Mouse (Mus musculus) heart, embryonic 14.5 days (tissue): ENCODE measurements around the gene Lamtor3. TPM values are rescaled to one million over a fixed set of nuclear protein-coding genes. Genes with fewer than 3 reads are reported as not detected.

ENCODE experiments used
- ATAC-seq: fragments of 200-750 bp; cut with Nextera tagmentation; 2 replicates; pipeline ENCODE4 v1.8.0; 2017; ENCODE audit warnings: low read depth, moderate TSS enrichment; ENCODE audit not compliant: insufficient number of reproducible peaks, insufficient read depth, low FRiP score
- H3K27ac ChIP-seq, 2 experiments: fragments of 200-500 bp in 1 of 2; fragments of 300-500 bp in 1 of 2; sonication (generic) in 1 of 2; replicated peaks in 1 of 2; 2 replicates each; pipeline ENCODE4 v1.5.1; 2012 to 2014; ENCODE audit warnings: low read depth in 2 of 2, low read length in 2 of 2, control low read depth in 1 of 2, mild to moderate bottlenecking in 1 of 2, mixed read lengths in 1 of 2; ENCODE audit not compliant: control insufficient read depth in 1 of 2, insufficient read depth in 1 of 2
- H3K27me3 ChIP-seq: fragments of 300-500 bp; sonication (generic); 2 replicates; pipeline ENCODE4 v1.6.1; 2014; ENCODE audit warnings: mild to moderate bottlenecking, low read length, control low read depth; ENCODE audit not compliant: control insufficient read depth, insufficient read depth
- H3K36me3 ChIP-seq: fragments of 300-500 bp; sonication (generic); 2 replicates; pipeline ENCODE4 v1.6.1; 2014; ENCODE audit warnings: mild to moderate bottlenecking, control low read depth, low read length, mixed read lengths; ENCODE audit not compliant: control insufficient read depth, insufficient read depth
- H3K4me1 ChIP-seq, 2 experiments: fragments of 200-500 bp in 1 of 2; fragments of 300-500 bp in 1 of 2; sonication (generic) in 1 of 2; 2 replicates each; pipeline ENCODE4 v1.6.1; 2012 to 2014; ENCODE audit warnings: low read length in 2 of 2, control low read depth in 1 of 2, mixed read lengths in 1 of 2; ENCODE audit not compliant: control insufficient read depth in 2 of 2, insufficient read depth in 2 of 2
- H3K4me2 ChIP-seq: fragments of 300-500 bp; sonication (generic); 2 replicates; pipeline ENCODE4 v1.6.1; 2014; ENCODE audit warnings: mild to moderate bottlenecking, low read length
- H3K4me3 ChIP-seq, 2 experiments: fragments of 200-500 bp in 1 of 2; fragments of 300-500 bp in 1 of 2; sonication (generic) in 1 of 2; 2 replicates each; pipeline ENCODE4 v1.5.1; 2012 to 2014; ENCODE audit warnings: low read length in 2 of 2, mild to moderate bottlenecking in 2 of 2, control low read depth in 1 of 2, low read depth in 1 of 2, moderate library complexity in 1 of 2; ENCODE audit not compliant: control insufficient read depth in 1 of 2, insufficient read depth in 1 of 2
- H3K9ac ChIP-seq: fragments of 300-500 bp; sonication (generic); 2 replicates; pipeline ENCODE4 v1.6.1; 2014; ENCODE audit warnings: mild to moderate bottlenecking, low read length
- H3K9me3 ChIP-seq: fragments of 300-500 bp; sonication (generic); 2 replicates; pipeline ENCODE4 v1.6.1; 2016; ENCODE audit warnings: low read length, control low read depth; ENCODE audit not compliant: control insufficient read depth
- WGBS: fragments of 180-500 bp; shearing (Covaris S2); extraction: QIAGEN DNeasy Blood & Tissue Kit; methylation state at CpG from one replicate; pipeline ENCODE4 v1.1.7; 2014; 5-methylcytosine and 5-hydroxymethylcytosine counted together
- polyA plus RNA-seq: library from polyadenylated mRNA; unstranded; fragments of >200 nt; fragmentation: Nextera tagmentation; extraction: Ambion mirVana; gene quantifications from 2 replicates; pipeline ENCODE4 v1.2.1, GENCODE M21; 2014

Gene Lamtor3
- polyA plus RNA-seq, 1 experiment from 2014 or later = 116 TPM

- Histone ChIP-seq H3K4me3 (no peak overlapping the region), H3K9me3 (0 out of 2 replicates have a peak, but pooled peaks cover 4% of the 10 kb centered on the region), H3K9ac (no peak overlapping the region), H3K27me3 (no peaks in the 10 kb centered on the region), H3K27ac (no peak overlapping the region), H3K36me3 (peaks cover 75% of the 10 kb centered on the region), H3K4me1 (no peaks in the 10 kb centered on the region), H3K4me2 (no peak overlapping the region)
- 96% methylated on average over 4 of the region's 4 CpGs for WGBS
- no peak for ATAC-seq
These were observed 26.2 kb upstream of the Lamtor3 start for GRCm38 (mm10) chr3:137892118-137892517.

- Histone ChIP-seq H3K9me3 (0 out of 2 replicates have a peak, but pooled peaks cover 4% of the 10 kb centered on the region), H3K4me3 (no peak overlapping the region), H3K36me3 (peaks cover 76% of the 10 kb centered on the region), H3K27me3 (no peaks in the 10 kb centered on the region), H3K4me2 (no peak overlapping the region), H3K4me1 (no peaks in the 10 kb centered on the region), H3K9ac (no peak overlapping the region), H3K27ac (no peak overlapping the region)
- 86% methylated on average over 4 of the region's 4 CpGs for WGBS
- no peak for ATAC-seq
These were observed 24.5 kb upstream of the Lamtor3 start for GRCm38 (mm10) chr3:137893789-137894188.

DNA sequence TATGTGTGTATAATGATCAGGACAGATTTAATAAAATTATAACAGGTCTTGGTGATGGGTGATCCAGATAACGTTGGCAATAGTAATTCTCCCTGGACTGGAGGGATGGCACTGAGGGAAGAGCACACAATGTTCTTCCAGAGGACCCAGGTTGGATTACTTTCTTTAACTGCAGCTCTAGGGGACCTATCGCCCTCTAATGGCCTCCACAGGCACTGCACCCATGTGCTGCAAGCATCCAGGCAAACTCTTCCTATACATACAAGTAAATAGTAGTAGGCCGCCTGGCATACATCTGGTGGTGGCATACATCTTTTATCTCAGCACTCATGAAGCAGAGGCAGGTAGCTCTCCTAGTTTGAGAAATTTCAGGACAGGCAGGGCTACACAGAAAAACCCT is 23.1 kb upstream of the Lamtor3 start:
- ATAC-seq = no peak
- Histone ChIP-seq H3K9me3 (0 out of 2 replicates have a peak, but pooled peaks cover 4% of the 10 kb centered on the region), H3K4me1 (no peaks in the 10 kb centered on the region), H3K4me3 (no peak overlapping the region), H3K27me3 (no peaks in the 10 kb centered on the region), H3K36me3 (peaks cover 75% of the 10 kb centered on the region), H3K27ac (no peak overlapping the region), H3K4me2 (no peak overlapping the region), H3K9ac (no peak overlapping the region)
- 87% methylated on average over 3 of the region's 3 CpGs for WGBS

DNA sequence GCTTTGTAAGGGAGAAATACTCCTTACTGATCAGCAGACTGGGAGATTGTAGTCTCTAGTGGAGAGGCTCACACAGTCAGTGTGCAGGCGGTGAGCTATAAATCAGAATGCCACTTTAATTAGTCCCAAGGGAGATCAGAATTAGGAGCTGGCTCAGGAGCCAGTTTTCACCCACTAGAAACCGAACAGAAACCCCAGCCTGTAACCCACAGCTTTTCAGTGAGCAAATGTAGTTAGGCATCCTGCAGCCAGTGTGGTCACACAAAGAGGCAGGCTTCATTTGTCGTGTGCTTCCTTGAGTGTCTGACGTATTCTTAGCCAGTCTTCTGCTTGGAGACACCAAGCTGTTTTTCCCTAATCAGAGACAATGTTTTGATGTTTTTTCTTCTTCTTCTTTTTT is 21.9 kb upstream of the Lamtor3 start:
- no peak overlapping the region for H3K4me2 ChIP-seq
- ATAC-seq = no peak
- WGBS = 87% methylated on average over 4 of the region's 4 CpGs
- H3K27me3 ChIP-seq = no peaks in the 10 kb centered on the region
- no peak overlapping the region for H3K9ac ChIP-seq
- H3K4me3 ChIP-seq = no peak overlapping the region
- H3K27ac ChIP-seq = no peak overlapping the region
- peaks cover 76% of the 10 kb centered on the region for H3K36me3 ChIP-seq
- no peaks in the 10 kb centered on the region for H3K4me1 ChIP-seq
- 0 out of 2 replicates have a peak, but pooled peaks cover 4% of the 10 kb centered on the region for H3K9me3 ChIP-seq

- H3K9me3 ChIP-seq = 0 out of 2 replicates have a peak, but pooled peaks cover 4% of the 10 kb centered on the region
- H3K4me3 ChIP-seq = no peak overlapping the region
- no peak overlapping the region for H3K9ac ChIP-seq
- no peak for ATAC-seq
- H3K27ac ChIP-seq = no peak overlapping the region
- H3K4me1 ChIP-seq = no peaks in the 10 kb centered on the region
- 70% methylated on average over 3 of the region's 3 CpGs for WGBS
- H3K36me3 ChIP-seq = peaks cover 76% of the 10 kb centered on the region
- H3K4me2 ChIP-seq = no peak overlapping the region
- no peaks in the 10 kb centered on the region for H3K27me3 ChIP-seq
These were observed 21.4 kb upstream of the Lamtor3 start for GRCm38 (mm10) chr3:137896867-137897266.

DNA sequence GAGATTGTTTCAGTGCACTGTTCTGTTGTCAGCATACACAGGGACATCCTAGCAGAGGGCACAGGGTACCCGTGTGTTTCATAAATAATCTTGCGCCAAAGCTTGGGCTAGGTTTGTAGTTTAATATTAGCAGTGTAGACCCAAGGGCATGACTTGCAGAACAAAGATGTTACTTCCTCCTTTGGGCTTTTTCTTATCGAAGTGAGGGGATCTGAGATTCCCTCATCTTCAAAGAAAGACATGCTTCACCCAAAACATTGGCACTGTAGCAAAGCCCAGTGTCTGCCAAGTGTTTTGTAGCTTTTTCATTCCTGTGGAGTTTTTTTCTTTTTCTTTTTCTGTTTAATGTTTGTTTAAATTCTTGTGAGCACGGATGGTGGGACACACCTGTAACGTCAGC is 20.6 kb upstream of the Lamtor3 start:
- H3K36me3 ChIP-seq = peaks cover 76% of the 10 kb centered on the region

DNA sequence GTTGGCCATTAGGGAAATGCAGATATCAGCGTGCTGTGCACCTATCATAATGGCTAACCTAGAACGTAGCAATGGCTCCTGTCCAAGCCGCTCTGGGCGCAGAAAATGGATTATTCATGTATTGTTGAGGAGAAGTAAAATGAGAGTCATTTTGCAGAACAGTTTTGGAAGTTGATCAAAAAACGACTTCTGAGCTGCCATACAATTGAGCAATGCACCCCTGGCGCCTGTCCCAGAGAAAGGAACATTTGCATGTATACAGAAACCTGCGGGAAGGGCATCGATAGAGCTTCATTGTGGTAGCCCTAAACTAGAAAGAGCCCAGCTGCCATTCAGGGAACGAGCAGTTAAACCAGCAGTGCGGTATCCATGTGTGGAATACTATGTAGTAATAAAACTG is 18.2 kb upstream of the Lamtor3 start:
- Histone ChIP-seq H3K27me3 (no peaks in the 10 kb centered on the region), H3K4me3 (no peak overlapping the region), H3K27ac (no peak overlapping the region), H3K4me1 (no peaks in the 10 kb centered on the region), H3K9ac (no peak overlapping the region), H3K36me3 (peaks cover 71% of the 10 kb centered on the region), H3K4me2 (no peak overlapping the region), H3K9me3 (0 out of 2 replicates have a peak, but pooled peaks cover 2% of the 10 kb centered on the region)
- ATAC-seq = no peak
- WGBS = 92% methylated on average over 10 of the region's 10 CpGs

More for the DNA sequence above, 20.6 kb upstream of the Lamtor3 start:
- Histone ChIP-seq H3K27ac (no peak overlapping the region), H3K4me3 (no peak overlapping the region), H3K27me3 (no peaks in the 10 kb centered on the region), H3K9ac (no peak overlapping the region), H3K9me3 (0 out of 2 replicates have a peak, but pooled peaks cover 4% of the 10 kb centered on the region), H3K4me2 (no peak overlapping the region), H3K4me1 (no peaks in the 10 kb centered on the region)
- ATAC-seq = no peak
- WGBS = 85% methylated on average over 5 of the region's 5 CpGs

- H3K36me3 ChIP-seq = peaks cover 16% of the 10 kb centered on the region
- H3K9me3 ChIP-seq = no peaks in the 10 kb centered on the region
- WGBS = 69% methylated on average over 2 of the region's 2 CpGs
- no peak overlapping the region for H3K4me3 ChIP-seq
- H3K9ac ChIP-seq = no peak overlapping the region
- no peak overlapping the region for H3K4me2 ChIP-seq
- no peak for ATAC-seq
- no peaks in the 10 kb centered on the region for H3K27me3 ChIP-seq
- peaks cover 2 to 6% of the 10 kb centered on the region in 2 experiments; a peak in 2 of 4 replicates for H3K4me1 ChIP-seq
- H3K27ac ChIP-seq = no peak overlapping the region
These were observed 5.2 kb upstream of the Lamtor3 start for GRCm38 (mm10) chr3:137913093-137913492.
